In the genomic region with DNA sequence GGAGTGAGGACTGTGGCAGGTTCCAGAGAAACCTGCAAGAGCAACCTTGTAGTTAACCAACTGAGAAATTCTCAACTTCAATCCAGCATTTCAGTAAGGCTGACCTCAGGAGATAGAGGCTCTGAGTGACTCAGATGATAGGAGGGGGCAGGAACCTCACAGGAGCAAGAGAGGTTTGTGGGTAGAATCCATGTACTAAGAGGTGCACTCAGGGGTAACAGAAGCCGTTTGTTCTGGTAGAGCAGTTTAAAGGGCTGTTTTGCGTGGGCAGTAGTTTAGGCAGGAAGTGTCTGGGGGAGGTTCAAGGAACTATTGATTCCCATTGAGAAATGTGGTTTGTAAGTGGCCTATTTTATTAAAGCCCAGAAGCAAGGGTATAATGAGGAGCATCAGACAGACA, we compare ENCODE assay signal across 16 mouse cellular contexts. TPM values are rescaled to one million over a fixed set of nuclear protein-coding genes. Genes with fewer than 3 reads are reported as not detected.
A peak's percentile ranks its signal among the peaks of the same experiment; 100 is the strongest.
DNase-seq lines count a peak whose midpoint lies in the region; ATAC-seq and TF ChIP-seq lines count a peak whose summit lies in the region.
"Had no signal": no experiment of that assay in that cellular context is flagged by ENCODE, and none has a peak within 500 bp of the region (broad histone marks: within the 10 kb centered on the region; RNA-seq: fewer than 3 reads in every experiment).

No protein-coding gene starts in this region.

- no peak overlapping the region for H3K4me2 ChIP-seq in kidney, embryonic 14.5 days (replicated peaks; ENCODE audit: low read depth, low read length)
- H3K4me2 ChIP-seq: heart, embryonic 12.5 days; hindbrain, embryonic 14.5 days; liver, embryonic 15.5 days had no signal

- no peak for DNase-seq in kidney, adult 8-10 months
- DNase-seq in A20 (ENCODE audit: low read depth, low spot score) (peak; percentile 19), MEL (ENCODE audit: low read depth, low spot score) (peak; percentile 70)
- DNase-seq in ovary, postnatal 10 days (ENCODE audit: low spot score): no peak
- no peak for DNase-seq in layer of hippocampus, adult 18-20 months (ENCODE audit: low spot score in 2 of 2)
- no peak for DNase-seq in adrenal gland, adult (ENCODE audit: inconsistent age in 2 of 2, low spot score in 1 of 2)
- DNase-seq: adrenal gland, postnatal 14 days; cerebellum, adult 11 months; thymus, adult 18-20 months had no signal

- no peaks in the 10 kb centered on the region for H3K9me3 ChIP-seq in kidney, embryonic 14.5 days (ENCODE audit: control insufficient read depth, low read length)
- no peaks in the 10 kb centered on the region for H3K9me3 ChIP-seq in MEL (replicated peaks; ENCODE audit: insufficient read depth, low read length)
- H3K9me3 ChIP-seq: liver, embryonic 15.5 days had no signal

- TF ChIP-seq EP300 in MEL (IDR thresholded peaks at IDR 0.05; ENCODE audit: low read depth in 1 of 2, low read length in 2 of 2): peak; percentile 44

- H3K36me3 ChIP-seq in kidney, embryonic 14.5 days (ENCODE audit: control insufficient read depth, insufficient read depth, low read length): no peaks in the 10 kb centered on the region
- no peaks in the 10 kb centered on the region; a peak in 2 of 4 replicates for H3K36me3 ChIP-seq in MEL (ENCODE audit: control insufficient read depth in 1 of 2, insufficient read depth in 2 of 2, low read length in 2 of 2)
- H3K36me3 ChIP-seq: heart, embryonic 12.5 days; liver, embryonic 15.5 days had no signal

- ATAC-seq in kidney, embryonic 14.5 days (ENCODE audit: low FRiP score, low TSS enrichment): peak; percentile 83
- ATAC-seq in hematopoietic stem cell, adult 5-6 weeks (replicated peaks in 1 of 2; ENCODE audit: insufficient read depth in 1 of 2, low FRiP score in 2 of 2, low TSS enrichment in 1 of 2, low read depth in 1 of 2, poor library complexity in 2 of 2, severe bottlenecking in 2 of 2): peak; percentile 46 to 75; a peak in 3 of 4 replicates

- TF ChIP-seq CTCF in MEL (IDR thresholded peaks at IDR 0.05 in 2 of 3, conservative IDR thresholded peaks at IDR 0.05 in 1 of 3; ENCODE audit: control insufficient read depth in 1 of 3, insufficient read depth in 1 of 3, low read depth in 2 of 3, low read length in 3 of 3, poor library complexity in 1 of 3, severe bottlenecking in 1 of 3): no peak

- H3K27ac ChIP-seq in kidney, embryonic 14.5 days (ENCODE audit: low read depth, low read length): peak overlapping the region; percentile 42; the same call in 1 of the 2 replicates
- H3K27ac ChIP-seq in MEL (ENCODE audit: control insufficient read depth, low read depth, low read length): no peak overlapping the region
- H3K27ac ChIP-seq: hindbrain, embryonic 14.5 days; liver, embryonic 15.5 days had no signal

- no peaks in the 10 kb centered on the region for H3K27me3 ChIP-seq in kidney, embryonic 14.5 days (ENCODE audit: control insufficient read depth, insufficient read depth, low read length)
- H3K27me3 ChIP-seq in MEL (ENCODE audit: control insufficient read depth in 1 of 2, insufficient read depth in 2 of 2, low read length in 2 of 2): peaks cover 0 to 1% of the 10 kb centered on the region in 2 experiments; a peak in 1 of 4 replicates
- H3K27me3 ChIP-seq: heart, embryonic 12.5 days; liver, embryonic 15.5 days had no signal

- H3K4me1 ChIP-seq in kidney, embryonic 14.5 days (ENCODE audit: control insufficient read depth, insufficient read depth, low read length): peaks cover 7% of the 10 kb centered on the region; the same call in 1 of the 2 replicates
- H3K4me1 ChIP-seq in MEL (ENCODE audit: control insufficient read depth in 1 of 2, insufficient read depth in 2 of 2, low read length in 2 of 2): peaks cover 3 to 13% of the 10 kb centered on the region in 2 experiments; a peak in 2 of 4 replicates

- TF ChIP-seq RAD21 in MEL (IDR thresholded peaks at IDR 0.05; ENCODE audit: low read depth, low read length): no peak

- H3K79me2 ChIP-seq in MEL (ENCODE audit: control insufficient read depth, insufficient read depth, low read length, poor library complexity): no peaks in the 10 kb centered on the region

- no peak overlapping the region for H3K4me3 ChIP-seq in kidney, embryonic 14.5 days (ENCODE audit: low read length)
- H3K4me3 ChIP-seq in MEL (ENCODE audit: control insufficient read depth in 1 of 2, insufficient read depth in 1 of 2, low read depth in 2 of 2, low read length in 2 of 2): 0 out of 4 replicates have a peak overlapping the region, but pooled peaks of 1 of the 2 experiments have one; percentile 16
- H3K4me3 ChIP-seq: heart, embryonic 12.5 days; liver, embryonic 15.5 days had no signal

- WGBS in kidney, embryonic 14.5 days: 6% methylated on average over 2 of the region's 2 CpGs

- TF ChIP-seq POLR2A in MEL (IDR thresholded peaks at IDR 0.05; ENCODE audit: control insufficient read depth in 1 of 2, insufficient read depth in 1 of 2, low read depth in 1 of 2, low read length in 2 of 2, poor library complexity in 1 of 2): no peak

- no peak overlapping the region for H3K9ac ChIP-seq in kidney, embryonic 14.5 days (ENCODE audit: low read depth, low read length)
- no peak overlapping the region for H3K9ac ChIP-seq in MEL (ENCODE audit: control insufficient read depth, low read depth, low read length, poor library complexity, severe bottlenecking)
- H3K9ac ChIP-seq: heart, embryonic 12.5 days; hindbrain, embryonic 14.5 days; liver, embryonic 15.5 days had no signal

TF ChIP-seq in MEL, 35 proteins besides CTCF, POLR2A, EP300 and RAD21:
- TF ChIP-seq NELFE (IDR thresholded peaks at IDR 0.05; ENCODE audit: low read depth, low read length) (no peak), RCOR1 (IDR thresholded peaks at IDR 0.05; ENCODE audit: low read depth, low read length) (no peak), POLR2AphosphoS5 (IDR thresholded peaks at IDR 0.05; ENCODE audit: borderline replicate concordance, low read depth, low read length) (no peak), TAL1 (IDR thresholded peaks at IDR 0.05; ENCODE audit: low read length) (peak; percentile 17; the same call in 1 of the 2 replicates), SMC3 (IDR thresholded peaks at IDR 0.05; ENCODE audit: low read depth, low read length) (no peak), SIN3A (IDR thresholded peaks at IDR 0.05; ENCODE audit: low read length) (no peak)

RNA-seq across cellular contexts. Expression of a gene that starts 25.4 kb away (rescaled TPM):
- 0.99 and 1.2 TPM in 2 replicates for polyA plus RNA-seq in kidney, embryonic 14.5 days (2014; fragmentation: Nextera tagmentation; extraction: Ambion mirVana)
- 0.65 and 0.85 TPM in 2 replicates for total RNA-seq in MEL (2012; rRNA removed)
- polyA plus RNA-seq in MEL (2012; ENCODE audit: insufficient read depth in 1 of 2, insufficient read length in 2 of 2, low read depth in 1 of 2, low replicate concordance in 2 of 2, missing spikeins in 1 of 2): 1 to 10 TPM in 1 of 2 experiments, not detected in 1; 1.7 TPM
- total RNA-seq in hematopoietic stem cell, adult 5-6 weeks (2017): 3.5 and 4.7 TPM in 2 replicates
- total RNA-seq in layer of hippocampus, adult 18-20 months (2021): 1 to 10 TPM in 1 of 2 experiments, under 1 TPM in 1; 0.94 to 1.3 TPM

RNA-seq across cellular contexts. Expression of a gene that starts 26.3 kb away (rescaled TPM):
- polyA plus RNA-seq in kidney, embryonic 14.5 days (2014; fragmentation: Nextera tagmentation; extraction: Ambion mirVana): not detected in 2 replicates
- total RNA-seq in MEL (2012; rRNA removed): not detected in 2 replicates
- polyA plus RNA-seq in MEL (2012; ENCODE audit: insufficient read depth in 1 of 2, insufficient read length in 2 of 2, low read depth in 1 of 2, low replicate concordance in 2 of 2, missing spikeins in 1 of 2): not detected
- not detected in 2 replicates for total RNA-seq in hematopoietic stem cell, adult 5-6 weeks (2017)
- total RNA-seq in layer of hippocampus, adult 18-20 months (2021): not detected
- total RNA-seq: gastrocnemius, adult 18-20 months had no signal
- polyA plus RNA-seq: hindbrain, embryonic 14.5 days; spleen, adult 2 months had no signal

RNA-seq across cellular contexts. Expression of a gene that starts 36.9 kb away (rescaled TPM):
- polyA plus RNA-seq in kidney, embryonic 14.5 days (2014; fragmentation: Nextera tagmentation; extraction: Ambion mirVana): not detected in 2 replicates
- 11.7 and 14.5 TPM in 2 replicates for total RNA-seq in MEL (2012; rRNA removed)
- polyA plus RNA-seq in MEL (2012; ENCODE audit: insufficient read depth in 1 of 2, insufficient read length in 2 of 2, low read depth in 1 of 2, low replicate concordance in 2 of 2, missing spikeins in 1 of 2): 10 to 100 TPM in 1 of 2 experiments, not detected in 1; 45.2 TPM
- total RNA-seq in hematopoietic stem cell, adult 5-6 weeks (2017): 45.7 and 69.8 TPM in 2 replicates
- 1 to 10 TPM; 6.2 to 9.3 TPM for total RNA-seq in layer of hippocampus, adult 18-20 months (2021)
- polyA plus RNA-seq: heart, embryonic 12.5 days; hindbrain, embryonic 14.5 days; liver, embryonic 15.5 days had no signal

RNA-seq across cellular contexts. Expression of a gene that starts 50.3 kb away (rescaled TPM):
- 80.6 and 83.0 TPM in 2 replicates for polyA plus RNA-seq in kidney, embryonic 14.5 days (2014; fragmentation: Nextera tagmentation; extraction: Ambion mirVana)
- total RNA-seq in MEL (2012; rRNA removed): 46.7 and 49.7 TPM in 2 replicates
- 100 to 1,000 TPM in 1 of 2 experiments, 10 to 100 TPM in 1; 36.2 to 302 TPM for polyA plus RNA-seq in MEL (2012; ENCODE audit: insufficient read depth in 1 of 2, insufficient read length in 2 of 2, low read depth in 1 of 2, low replicate concordance in 2 of 2, missing spikeins in 1 of 2)
- total RNA-seq in hematopoietic stem cell, adult 5-6 weeks (2017): 101 and 172 TPM in 2 replicates
- 10 to 100 TPM; 13.1 to 18.3 TPM for total RNA-seq in layer of hippocampus, adult 18-20 months (2021)

RNA-seq across cellular contexts. Expression of a gene that starts 50.6 kb away (rescaled TPM):
- 40.1 and 63.0 TPM in 2 replicates for polyA plus RNA-seq in kidney, embryonic 14.5 days (2014; fragmentation: Nextera tagmentation; extraction: Ambion mirVana)
- total RNA-seq in MEL (2012; rRNA removed): 10.5 and 12.2 TPM in 2 replicates
- 10 to 100 TPM in 1 of 2 experiments, not detected in 1; 21.6 TPM for polyA plus RNA-seq in MEL (2012; ENCODE audit: insufficient read depth in 1 of 2, insufficient read length in 2 of 2, low read depth in 1 of 2, low replicate concordance in 2 of 2, missing spikeins in 1 of 2)
- total RNA-seq in hematopoietic stem cell, adult 5-6 weeks (2017): 9.0 and 15.9 TPM in 2 replicates
- total RNA-seq in layer of hippocampus, adult 18-20 months (2021): 10 to 100 TPM; 86.4 to 96.1 TPM

Comparison
In these comparisons a context has a peak if more than half of its experiments do, and no peak if none do; other contexts are left out.
1. DNase-seq: peak in A20 (single experiment) and MEL (single experiment); none in kidney, adult 8-10 months (0 of 2), ovary, postnatal 10 days (single experiment), layer of hippocampus, adult 18-20 months (0 of 2) and adrenal gland, adult (0 of 2).